Mouse (Mus musculus) CH12.LX (cell line): Measurements from ENCODE around the gene Serpina5.

ENCODE experiments used
- CHD1 ChIP-seq: IDR thresholded peaks from 2 replicates; pipeline ENCODE4 v1.6.1; 2012; ENCODE audit warnings: low read depth, low read length, improper control_type of control experiment, inconsistent platforms
- CHD2 ChIP-seq: IDR thresholded peaks from 2 replicates; pipeline ENCODE4 v1.6.1; 2011; ENCODE audit warnings: low read length, improper control_type of control experiment
- CTCF ChIP-seq, 2 experiments: IDR thresholded peaks in 1 of 2; conservative IDR thresholded peaks in 1 of 2; 2 replicates each; pipeline ENCODE4 v1.5.1; 2011 to 2012; ENCODE audit warnings: low read depth in 2 of 2, low read length in 2 of 2, improper control_type of control experiment in 1 of 2, inconsistent platforms in 1 of 2, mild to moderate bottlenecking in 1 of 2, moderate library complexity in 1 of 2
- E2F4 ChIP-seq: IDR thresholded peaks from 2 replicates; pipeline ENCODE4 v1.6.1; 2011; ENCODE audit warnings: low read depth, low read length, improper control_type of control experiment; ENCODE audit not compliant: insufficient replicate concordance
- HCFC1 ChIP-seq: IDR thresholded peaks from 2 replicates; pipeline ENCODE4 v1.6.1; 2012; ENCODE audit warnings: low read depth, mild to moderate bottlenecking, inconsistent platforms, low read length, improper control_type of control experiment
- KAT2A ChIP-seq: IDR thresholded peaks from 2 replicates; pipeline ENCODE4 v1.6.1; 2012; ENCODE audit warnings: low read length, improper control_type of control experiment, inconsistent platforms; ENCODE audit not compliant: insufficient replicate concordance
- MAX ChIP-seq: IDR thresholded peaks from 2 replicates; pipeline ENCODE4 v1.6.1; 2011; ENCODE audit warnings: low read length, improper control_type of control experiment
- NELFE ChIP-seq: IDR thresholded peaks from 2 replicates; pipeline ENCODE4 v1.6.1; 2011; ENCODE audit warnings: low read depth, low read length, improper control_type of control experiment
- POLR2A ChIP-seq: IDR thresholded peaks from 2 replicates; pipeline ENCODE4 v1.6.1; 2011; ENCODE audit warnings: low read depth, mild to moderate bottlenecking, improper control_type of control experiment, low read length
- SMC3 ChIP-seq: IDR thresholded peaks from 2 replicates; pipeline ENCODE4 v1.6.1; 2011; ENCODE audit warnings: low read depth, low read length, improper control_type of control experiment
- USF1 ChIP-seq: IDR thresholded peaks from 2 replicates; pipeline ENCODE4 v1.6.1; 2014; ENCODE audit warnings: low read depth, mild to moderate bottlenecking, inconsistent platforms, low read length, improper control_type of control experiment
- USF2 ChIP-seq: conservative IDR thresholded peaks from 2 replicates; pipeline ENCODE4 v1.6.1; 2011; ENCODE audit warnings: low read depth, low read length, improper control_type of control experiment
- ZMIZ1 ChIP-seq: IDR thresholded peaks from 2 replicates; pipeline ENCODE4 v1.6.1; 2012; ENCODE audit warnings: low read depth, mild to moderate bottlenecking, inconsistent platforms, low read length, improper control_type of control experiment

- TF ChIP-seq USF1: no peak
- TF ChIP-seq ZMIZ1: no peak
- TF ChIP-seq USF2: no peak
- no peak for TF ChIP-seq POLR2A
- no peak for TF ChIP-seq CHD1
- peak; percentile 73 to 76 for TF ChIP-seq CTCF (conservative IDR thresholded peaks at IDR 0.05 in 1 of 2, IDR thresholded peaks at IDR 0.05 in 1 of 2; ENCODE audit: low read depth in 2 of 2, low read length in 2 of 2)
- TF ChIP-seq KAT2A: no peak
- no peak for TF ChIP-seq NELFE
- TF ChIP-seq MAX: no peak
- TF ChIP-seq E2F4: no peak
- no peak for TF ChIP-seq CHD2
- TF ChIP-seq HCFC1: no peak
- peak; percentile 42 for TF ChIP-seq SMC3
These were observed 34.7 kb upstream of the Serpina5 start for GRCm38 (mm10) chr12:104066241-104066640.
